ENCODE assay signal across 8 mouse cellular contexts in the genomic region with DNA sequence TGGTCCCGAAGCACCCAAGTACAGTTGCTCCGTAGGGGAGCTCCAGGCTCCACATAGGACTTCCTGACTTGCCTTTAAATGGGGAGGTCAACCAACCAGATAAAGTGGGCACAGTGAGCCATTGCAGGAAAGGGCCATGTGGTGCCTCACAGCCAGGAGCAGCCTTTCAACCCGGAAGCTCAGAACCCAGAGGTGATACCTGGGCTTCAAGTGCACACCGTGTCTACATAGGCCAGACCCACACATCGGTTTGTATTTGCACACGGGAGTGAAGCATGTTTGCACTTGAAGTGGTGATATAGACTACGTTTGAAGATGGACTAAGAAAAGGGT. TPM values are rescaled to one million over a fixed set of nuclear protein-coding genes. Genes with fewer than 3 reads are reported as not detected.
DNase-seq lines count a peak whose midpoint lies in the region; ATAC-seq lines count a peak whose summit lies in the region.

No protein-coding gene starts in this region.

- peak overlapping the region; percentile 57 for H3K4me3 ChIP-seq in embryonic facial prominence, embryonic 13.5 days
- H3K4me3 ChIP-seq in midbrain, embryonic 15.5 days, result peak overlapping the region; percentile 57

- H3K36me3 ChIP-seq in embryonic facial prominence, embryonic 13.5 days, result no peaks in the 10 kb centered on the region
- no peaks in the 10 kb centered on the region for H3K36me3 ChIP-seq in midbrain, embryonic 15.5 days (replicated peaks)

- 43% methylated on average over 7 of the region's 7 CpGs for WGBS in embryonic facial prominence, embryonic 13.5 days
- WGBS in midbrain, embryonic 15.5 days, result 52% methylated on average over 7 of the region's 7 CpGs

- peaks cover 60% of the 10 kb centered on the region for H3K27me3 ChIP-seq in embryonic facial prominence, embryonic 13.5 days
- H3K27me3 ChIP-seq in midbrain, embryonic 15.5 days (replicated peaks), result peaks cover 22% of the 10 kb centered on the region

- H3K9me3 ChIP-seq in embryonic facial prominence, embryonic 13.5 days, result no peaks in the 10 kb centered on the region
- no peaks in the 10 kb centered on the region for H3K9me3 ChIP-seq in midbrain, embryonic 15.5 days

- no peak overlapping the region; the same call in 1 of the 2 replicates for H3K27ac ChIP-seq in embryonic facial prominence, embryonic 13.5 days
- H3K27ac ChIP-seq in midbrain, embryonic 15.5 days, result no peak overlapping the region

- H3K4me1 ChIP-seq in embryonic facial prominence, embryonic 13.5 days, result no peaks in the 10 kb centered on the region
- H3K4me1 ChIP-seq in midbrain, embryonic 15.5 days, result no peaks in the 10 kb centered on the region

- H3K9ac ChIP-seq in embryonic facial prominence, embryonic 13.5 days, result peak overlapping the region; percentile 73; the same call in 1 of the 2 replicates
- peak overlapping the region; percentile 43; the same call in 1 of the 2 replicates for H3K9ac ChIP-seq in midbrain, embryonic 15.5 days

- peak; percentile 10 to 16 for DNase-seq in layer of hippocampus, adult 8-10 months (ENCODE audit: low spot score in 2 of 2)
- DNase-seq in layer of hippocampus, postnatal 10 days (ENCODE audit: low spot score in 2 of 2), result no peak
- no peak for DNase-seq in spleen, adult 12 weeks (ENCODE audit: low spot score)
- DNase-seq in right cerebral cortex, postnatal 36 days (ENCODE audit: low spot score in 2 of 2), result no peak
- no peak for DNase-seq in MN1 (ENCODE audit: low spot score)

- peak overlapping the region; percentile 69 for H3K4me2 ChIP-seq in embryonic facial prominence, embryonic 13.5 days
- peak overlapping the region; percentile 84 for H3K4me2 ChIP-seq in midbrain, embryonic 15.5 days

- no peak for ATAC-seq in embryonic facial prominence, embryonic 13.5 days (ENCODE audit: insufficient number of reproducible peaks, insufficient read depth, low FRiP score, low TSS enrichment, low read depth)
- peak; percentile 79 for ATAC-seq in inflammation-experienced regulatory T-cells, adult 6 months
- no peak for ATAC-seq in midbrain, embryonic 15.5 days (replicated peaks)

RNA-seq across cellular contexts. Expression of a gene that starts 0.3 kb away (rescaled TPM):
- 10 to 100 TPM; 21.5 to 28.9 (median 26.6) TPM for total RNA-seq in layer of hippocampus, adult 8-10 months (2022)
- total RNA-seq in layer of hippocampus, postnatal 10 days (2021), result 10 to 100 TPM; 22.1 to 24.8 TPM
- 17.7 and 18.6 TPM in 2 replicates for polyA plus RNA-seq in embryonic facial prominence, embryonic 13.5 days (2015; fragmentation: Nextera tagmentation; extraction: Ambion mirVana)
- polyA plus RNA-seq in inflammation-experienced regulatory T-cells, adult 6 months (2017; shearing (Covaris generic)), result 10 to 100 TPM; 59.6 to 81.4 (median 77.9) TPM
- 6.9 and 7.0 TPM in 2 replicates for polyA plus RNA-seq in midbrain, embryonic 15.5 days (2015; fragmentation: Nextera tagmentation; extraction: Ambion mirVana)

RNA-seq across cellular contexts. Expression of a gene that starts 52.5 kb away (rescaled TPM):
- total RNA-seq in layer of hippocampus, adult 8-10 months (2022), result 10 to 100 TPM in 1 of 4 experiments, 1 to 10 TPM in 3; 2.7 to 14.3 (median 5.7) TPM
- 1 to 10 TPM; 3.2 to 3.7 TPM for total RNA-seq in layer of hippocampus, postnatal 10 days (2021)
- 0.30 and 0.60 TPM in 2 replicates for polyA plus RNA-seq in embryonic facial prominence, embryonic 13.5 days (2015; fragmentation: Nextera tagmentation; extraction: Ambion mirVana)
- polyA plus RNA-seq in inflammation-experienced regulatory T-cells, adult 6 months (2017; shearing (Covaris generic)), result 1 to 10 TPM; 1.6 to 7.8 (median 4.4) TPM
- 0.22 and 0.41 TPM in 2 replicates for polyA plus RNA-seq in midbrain, embryonic 15.5 days (2015; fragmentation: Nextera tagmentation; extraction: Ambion mirVana)

Comparison
In these comparisons a context has a peak if more than half of its experiments do, and no peak if none do; other contexts are left out.
1. DNase-seq: peak in layer of hippocampus, adult 8-10 months (2 of 2); none in layer of hippocampus, postnatal 10 days (0 of 2), spleen, adult 12 weeks (single experiment), right cerebral cortex, postnatal 36 days (0 of 2) and MN1 (single experiment).